Mouse (Mus musculus): ENCODE results near the gene B3gntl1.

The B3gntl1 gene

DNA sequence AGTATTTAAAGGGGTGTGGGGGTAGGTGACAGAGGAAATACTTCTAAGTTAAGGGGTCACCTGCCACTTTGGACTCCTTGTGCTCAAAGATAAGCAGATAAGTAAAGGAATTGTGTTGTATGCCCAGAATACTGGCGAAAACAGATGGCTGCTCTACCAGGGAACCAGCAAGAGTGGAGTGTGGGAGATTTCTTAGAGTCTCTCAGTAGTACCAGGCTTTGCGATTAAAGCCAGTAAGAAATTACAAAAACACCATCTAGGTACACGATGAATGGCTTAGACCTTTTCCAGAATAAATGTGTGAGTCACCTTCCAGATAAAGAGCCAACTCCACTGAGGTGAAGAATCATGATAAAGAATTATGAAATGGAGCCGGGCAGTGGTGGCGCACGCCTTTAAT lies 27.6 kb downstream of the B3gntl1 start:
- no peak for DNase-seq

DNA sequence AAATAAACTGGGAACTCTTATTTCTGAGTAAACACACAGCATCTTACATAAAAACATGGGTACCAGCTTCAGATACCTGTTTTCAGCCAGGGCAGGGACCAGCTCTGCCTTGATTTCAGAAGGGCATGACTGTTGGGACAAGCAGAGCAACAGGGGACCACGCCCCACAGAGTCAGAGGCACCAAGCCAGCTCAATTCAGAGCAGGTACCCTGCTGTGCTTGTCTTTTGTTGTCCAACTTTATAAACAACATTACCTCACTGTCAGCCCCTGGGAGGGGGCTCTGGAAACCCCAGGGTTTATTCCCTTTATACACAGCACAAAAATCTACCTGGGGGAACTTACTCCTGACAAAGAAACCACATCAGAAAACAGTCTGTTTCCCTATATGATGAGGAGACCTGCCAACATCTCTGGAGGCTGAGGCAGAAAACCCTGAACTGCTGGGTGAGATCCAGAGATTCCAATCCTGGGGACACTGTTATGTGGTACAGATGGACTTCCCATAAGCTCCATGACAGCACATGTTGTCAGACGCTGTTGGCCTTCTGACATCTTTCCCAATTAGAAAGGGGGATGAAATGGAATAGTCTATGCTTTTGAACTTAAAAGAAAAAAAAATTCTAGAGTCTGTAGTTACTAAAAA lies 31.3 kb downstream of the B3gntl1 start:
- peak; percentile 58 to 62 for DNase-seq

DNA sequence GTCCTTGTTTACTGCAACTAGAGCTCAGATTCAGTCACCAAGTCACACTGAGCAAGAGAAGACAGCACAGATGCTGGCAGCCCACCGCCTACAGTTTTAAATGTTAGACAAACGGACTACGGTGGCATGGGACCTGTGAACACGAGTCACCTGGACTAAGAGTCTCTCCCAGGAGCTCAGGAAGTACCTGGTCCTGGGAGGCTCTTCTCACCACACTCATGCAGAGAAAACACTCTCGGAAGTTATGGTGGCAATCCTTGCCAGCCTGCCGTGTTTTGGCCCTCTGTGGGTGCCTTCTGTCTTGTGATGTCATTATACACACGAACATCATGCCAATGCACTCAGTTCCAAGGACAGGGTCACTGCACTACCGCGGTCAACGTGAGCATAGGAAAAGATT lies 36.3 kb downstream of the B3gntl1 start:
- DNase-seq, result no peak

DNA sequence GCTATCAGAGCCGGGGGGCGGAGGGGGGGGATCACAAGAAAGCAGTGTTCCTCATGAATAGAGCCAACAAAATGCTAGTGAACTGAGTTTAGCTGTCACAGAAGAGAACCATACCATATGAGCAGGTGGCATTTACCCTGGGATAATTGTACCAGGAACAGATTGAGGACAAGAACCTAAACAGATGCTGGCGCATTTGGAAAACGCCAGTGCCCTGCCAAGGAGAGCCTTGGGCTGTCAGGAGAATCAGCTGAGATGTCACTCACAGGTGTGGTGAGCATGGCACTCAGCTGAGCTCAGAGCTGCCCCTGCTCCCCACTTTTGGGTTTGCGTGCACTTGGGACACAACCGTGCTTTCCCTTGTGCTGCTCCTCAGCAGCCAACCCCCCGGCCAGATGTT lies 41.5 kb downstream of the B3gntl1 start:
- DNase-seq, result peak in 1 of 2 experiments; percentile 29

DNA sequence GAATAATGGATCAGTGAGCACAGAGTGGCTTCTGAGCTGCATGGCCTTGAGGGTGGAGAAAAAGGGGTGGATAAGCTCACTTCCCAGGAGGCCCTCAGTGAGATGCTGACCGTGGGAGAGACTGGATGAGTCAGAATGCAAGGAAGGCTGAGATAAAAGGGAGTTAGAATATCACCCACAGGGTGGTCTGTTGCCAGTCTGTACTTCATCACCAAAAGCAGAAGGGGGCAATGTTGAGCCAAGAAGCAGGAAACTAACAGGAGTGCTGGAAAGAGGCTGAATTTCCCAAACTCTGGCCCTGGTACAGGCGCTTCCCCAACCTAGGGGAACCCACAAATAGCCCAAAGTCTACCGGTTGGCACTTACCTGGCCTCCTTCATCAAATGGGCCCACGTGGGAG lies 42.5 kb downstream of the B3gntl1 start:
- peak in 1 of 2 experiments; percentile 10 for DNase-seq

DNA sequence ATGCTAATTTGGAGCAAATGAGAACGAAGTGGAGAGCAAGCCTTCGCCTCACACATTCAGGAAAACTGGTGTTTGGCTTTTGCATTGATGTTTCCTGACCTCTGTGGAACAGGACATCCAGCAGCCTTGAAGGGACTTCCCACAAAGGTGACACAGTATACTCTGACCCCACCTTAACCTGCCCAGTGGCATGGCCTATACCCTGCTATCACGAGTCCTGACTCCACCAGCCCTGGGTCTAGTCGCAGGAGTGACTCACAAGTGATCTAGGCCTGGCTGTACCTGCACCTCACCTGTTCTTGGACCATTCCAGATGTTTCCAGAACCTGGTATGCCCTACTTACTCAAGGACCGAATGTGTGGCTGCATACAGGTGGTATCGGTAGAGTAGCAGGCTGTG lies 43.4 kb downstream of the B3gntl1 start:
- no peak for DNase-seq

DNA sequence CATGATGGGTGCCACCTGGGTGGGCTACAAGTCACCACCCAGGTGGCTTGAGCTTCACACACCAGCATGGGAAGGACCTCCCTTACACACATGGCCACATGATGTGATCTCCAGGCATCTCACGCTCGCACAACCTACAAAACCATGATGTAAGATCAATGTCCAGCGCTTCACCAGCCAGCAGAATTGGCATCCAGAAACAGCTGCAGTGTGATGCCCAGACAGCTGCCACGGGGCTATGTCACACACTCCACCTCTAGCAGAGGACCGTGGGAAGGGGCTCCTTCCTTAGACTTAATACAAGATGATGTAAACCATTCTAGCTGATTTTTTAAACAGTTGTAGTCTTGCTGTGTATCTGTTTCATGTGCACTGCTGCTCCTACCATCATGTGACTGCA lies 45.4 kb downstream of the B3gntl1 start:
- DNase-seq, result no peak

DNA sequence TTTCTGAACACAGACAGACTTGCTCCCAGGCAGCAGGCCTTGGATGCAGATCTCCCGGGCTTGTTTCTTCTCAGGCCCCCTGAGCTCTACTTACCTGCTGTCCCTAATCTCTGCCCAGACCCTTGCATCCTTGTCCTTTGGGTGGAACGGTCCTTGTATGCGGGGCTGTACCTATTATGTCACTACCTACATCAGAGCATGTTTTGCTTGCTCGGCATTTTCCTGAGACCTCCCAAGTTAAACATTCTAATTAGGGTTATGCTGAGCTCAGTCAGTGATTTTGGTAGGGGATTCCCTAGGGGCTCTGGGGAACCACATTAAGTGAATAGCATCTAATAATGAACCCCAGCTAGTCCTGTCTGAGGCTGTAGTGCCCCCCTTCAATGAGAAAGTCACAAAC lies 47.9 kb downstream of the B3gntl1 start:
- DNase-seq, result no peak

DNA sequence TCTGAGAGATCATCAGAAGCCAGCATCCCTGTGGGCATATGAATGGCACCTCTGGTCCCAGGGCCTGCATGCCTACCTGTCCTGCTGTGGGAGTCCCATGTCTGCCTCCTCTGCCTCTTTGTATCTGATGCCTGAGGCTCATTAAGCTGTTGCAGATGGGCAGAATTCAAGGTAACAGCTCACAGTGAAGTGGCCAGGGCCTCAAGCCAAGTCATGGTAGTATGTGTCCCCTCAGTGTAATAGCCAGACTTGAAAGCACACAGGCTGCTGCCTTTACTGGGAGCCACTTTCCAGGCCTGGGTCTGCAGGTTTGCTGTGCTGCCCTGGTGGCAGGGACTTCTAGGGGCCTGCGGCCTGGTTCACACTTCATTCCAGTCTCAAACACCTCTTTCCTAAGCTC lies 55.6 kb downstream of the B3gntl1 start:
- DNase-seq, result no peak

DNA sequence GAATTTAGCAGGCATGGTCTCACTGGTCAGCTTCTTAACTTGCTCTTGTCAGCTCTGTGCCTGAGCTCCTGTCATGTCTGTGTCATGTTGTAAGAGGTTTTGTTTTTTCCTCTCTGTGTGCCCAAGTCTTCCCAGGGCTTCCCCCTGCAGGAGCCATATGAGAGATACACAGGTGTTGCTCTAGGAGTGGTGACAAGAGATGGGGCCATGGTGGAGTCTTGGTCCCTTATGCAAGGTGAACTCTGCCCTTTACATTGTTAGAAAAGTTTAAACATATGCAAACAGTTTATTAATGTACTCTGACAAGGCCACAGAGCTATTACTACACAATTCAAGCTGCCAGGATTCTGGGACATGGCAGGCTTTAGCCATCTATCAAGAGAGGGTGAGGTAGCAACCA lies 56.5 kb downstream of the B3gntl1 start:
- no peak for DNase-seq

DNA sequence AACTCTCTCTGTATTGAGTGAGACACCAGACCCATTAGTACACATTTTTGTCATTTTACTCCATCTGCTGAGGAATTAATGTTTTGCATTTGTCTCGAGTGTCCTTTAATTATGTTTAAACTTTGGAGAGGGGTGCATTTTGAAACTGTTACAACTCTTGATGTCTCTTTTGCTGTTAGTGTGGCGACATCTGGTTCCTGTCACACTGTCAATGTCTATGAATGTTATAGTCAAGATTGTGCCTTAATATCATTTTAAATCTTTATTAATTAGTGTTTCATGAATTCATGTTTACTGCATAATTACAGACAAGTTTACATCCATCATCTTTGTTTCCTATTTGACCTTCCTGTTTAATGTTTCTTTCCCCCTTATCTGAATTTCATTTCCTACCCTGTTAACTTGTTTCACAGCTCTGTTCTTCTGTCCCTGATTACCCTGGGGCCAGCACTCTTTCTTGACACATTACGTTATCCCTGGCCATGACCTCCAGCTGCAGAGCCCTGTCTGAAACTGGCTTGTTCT lies 56.9 kb downstream of the B3gntl1 start:
- no peak for DNase-seq

DNA sequence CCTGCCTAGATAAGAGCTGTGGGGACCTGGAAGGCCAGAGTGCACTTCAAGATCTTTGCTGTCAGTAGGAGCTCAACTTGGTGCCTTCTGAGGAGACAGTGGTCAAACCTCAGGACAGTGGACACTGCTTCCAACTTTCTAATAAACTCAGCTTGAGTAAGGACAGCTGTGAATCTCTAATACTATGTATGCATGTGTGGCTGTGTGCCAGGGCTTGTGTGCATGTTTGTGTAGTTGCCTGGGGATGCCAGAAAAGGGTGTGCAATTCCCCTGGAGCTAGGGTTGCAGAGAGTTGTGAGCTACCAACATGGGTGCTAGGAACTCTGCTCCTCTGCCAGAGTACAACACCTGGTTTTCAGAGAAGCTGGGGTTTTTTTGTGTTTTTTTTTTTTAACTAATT lies 62.0 kb downstream of the B3gntl1 start:
- no peak for DNase-seq

DNA sequence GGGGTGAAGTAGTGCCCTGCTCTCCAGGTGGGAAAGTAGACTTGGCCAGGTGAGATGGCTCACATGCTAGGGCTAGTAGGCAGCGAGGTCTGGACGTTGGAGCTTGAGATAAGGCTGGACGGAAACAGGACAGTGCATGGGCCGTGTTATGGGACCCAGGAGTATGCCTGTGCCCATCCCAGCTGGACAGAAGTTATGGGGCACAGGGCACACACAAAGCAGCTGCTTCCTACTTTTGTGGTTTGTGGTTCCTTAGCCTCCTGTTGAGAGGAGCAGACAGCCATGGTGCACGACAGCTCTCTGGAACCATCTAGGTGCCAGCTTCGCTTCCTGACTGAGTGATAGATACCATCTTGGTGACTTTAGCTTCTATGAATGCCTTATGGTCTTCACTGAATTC lies 67.3 kb downstream of the B3gntl1 start:
- no peak for DNase-seq

DNA sequence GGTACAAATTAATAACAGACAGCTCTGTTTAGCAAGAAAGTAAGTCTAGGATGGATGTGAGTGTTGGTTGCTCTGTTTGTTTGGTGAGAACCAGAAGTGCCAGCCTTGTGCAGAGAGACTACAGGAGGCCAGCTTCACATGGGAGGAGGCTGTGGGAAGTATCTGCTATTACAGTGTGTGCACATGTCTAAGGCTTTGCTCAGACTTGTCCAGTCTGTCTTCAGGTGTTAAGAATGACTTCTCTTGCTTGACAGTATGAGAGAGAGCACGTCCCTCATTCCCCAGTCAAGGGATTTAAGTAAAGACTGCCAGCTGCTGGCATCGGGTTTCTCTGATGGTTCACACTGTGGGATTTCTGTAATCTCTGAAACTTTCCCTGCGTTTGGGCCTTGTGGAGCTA lies 71.5 kb downstream of the B3gntl1 start:
- DNase-seq, result no peak

DNA sequence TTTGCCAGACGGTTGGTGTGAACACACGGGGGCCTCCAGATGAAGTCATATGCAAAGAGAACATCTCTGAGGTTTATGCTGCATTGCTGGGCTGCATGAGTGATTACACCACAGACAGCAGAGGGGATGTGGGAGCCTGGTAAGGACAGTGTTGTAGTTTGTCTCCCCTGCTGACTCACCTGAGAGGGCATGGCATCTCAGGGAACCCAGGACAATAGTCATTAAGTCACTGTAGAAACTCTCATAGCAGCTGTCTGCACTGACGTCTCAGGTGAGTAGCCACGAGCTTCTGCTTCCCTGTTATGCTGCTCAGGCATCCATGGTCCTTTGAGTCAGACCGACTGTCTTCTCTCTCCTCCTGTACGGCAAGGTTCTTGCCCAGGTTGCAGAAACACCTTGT lies 75.7 kb downstream of the B3gntl1 start:
- no peak for DNase-seq

DNA sequence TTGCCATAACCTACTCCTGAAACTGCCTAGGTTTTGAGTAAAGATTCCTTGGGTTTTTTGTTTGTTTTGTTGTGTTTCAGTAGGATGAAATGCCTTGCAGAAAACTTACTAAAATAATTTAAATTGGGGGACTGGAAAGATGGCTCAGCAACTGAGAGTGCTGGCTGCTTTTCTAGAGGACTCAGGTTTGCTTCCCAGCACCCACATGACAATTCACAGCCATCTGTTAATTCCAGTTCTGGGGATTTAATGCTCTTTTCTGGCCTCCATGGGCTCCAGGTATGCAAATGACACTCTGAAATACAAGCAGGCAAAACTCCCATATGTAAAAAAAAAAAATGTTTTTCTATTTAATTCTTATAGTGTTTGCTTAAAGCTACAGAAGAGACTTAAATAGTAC lies 91.1 kb downstream of the B3gntl1 start:
- no peak for DNase-seq

Data from cerebellum, postnatal 36 days (tissue).